Mouse (Mus musculus): ENCODE measurements at regions not wholly inside any gene's neighbourhood (a gene's known extent, or its start where the extent isn't known, plus 50 kb on each side); places are given as distances from the start of the nearest gene placed in this dataset.

GRCm38 (mm10) chr3:125813798-125814197 lies 124.6 kb downstream of the Ugt8a start:
- DNase-seq (ENCODE audit: low read depth, low spot score): peak; percentile 17

GRCm38 (mm10) chr3:125812829-125813228 lies 125.6 kb downstream of the Ugt8a start:
- DNase-seq (ENCODE audit: low read depth, low spot score): no peak

DNA sequence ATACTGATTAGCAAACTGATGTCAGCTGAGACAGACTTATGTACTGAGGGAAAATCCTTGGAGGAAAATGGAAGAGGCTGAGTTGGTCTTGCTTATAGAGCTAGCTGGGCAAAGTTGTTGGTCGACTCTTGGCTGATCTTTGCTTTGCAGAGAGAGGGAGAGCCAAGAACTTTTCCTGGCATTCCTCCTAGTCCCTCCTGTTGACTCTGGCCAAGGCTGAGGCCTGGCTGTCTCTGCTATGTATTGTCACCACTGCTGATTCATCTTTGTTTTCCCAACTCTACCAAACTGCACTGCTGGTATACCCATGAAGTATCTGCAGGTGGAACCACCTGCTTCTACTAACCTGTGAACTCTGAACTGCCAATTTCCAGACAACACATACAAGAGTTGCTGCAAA lies 143.8 kb downstream of the Ugt8a start:
- no peak for DNase-seq (ENCODE audit: low read depth, low spot score)

- no peak for DNase-seq (ENCODE audit: low read depth, low spot score)
Measured at GRCm38 (mm10) chr3:125781357-125781756, 157.1 kb downstream of the Ugt8a start.

DNA sequence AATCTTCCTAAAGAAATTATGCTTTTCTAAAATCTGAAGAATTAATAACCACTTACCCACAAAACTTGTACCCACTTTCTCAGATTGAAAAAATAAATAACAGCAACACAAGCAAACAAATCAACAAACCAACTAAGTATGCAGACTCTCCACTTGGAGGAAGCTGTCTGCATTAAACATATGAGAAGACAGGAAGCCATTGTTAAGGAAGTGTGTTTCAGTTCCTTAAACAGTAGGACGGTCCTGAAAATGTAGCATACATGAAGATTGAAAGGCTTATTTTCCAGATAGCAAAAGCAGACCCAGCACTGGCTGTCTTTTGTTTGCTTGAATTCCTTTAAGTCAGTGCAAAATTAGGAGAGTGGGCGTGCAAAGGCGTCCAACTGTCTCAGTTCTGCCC lies 158.2 kb downstream of the Ugt8a start:
- DNase-seq (ENCODE audit: low read depth, low spot score): no peak

Measured in mesoderm, embryonic 11.5 days (tissue).